Mouse (Mus musculus) lung, embryonic 16.5 days (tissue): ENCODE measurements around the gene Zzz3. TPM values are rescaled to one million over a fixed set of nuclear protein-coding genes. Genes with fewer than 3 reads are reported as not detected.

ENCODE experiments used
- polyA plus RNA-seq: library from polyadenylated mRNA; unstranded; fragments of >200 nt; fragmentation: Nextera tagmentation; extraction: Ambion mirVana; gene quantifications from 2 replicates; pipeline ENCODE4 v1.2.1, GENCODE M21; 2015

Gene Zzz3
- polyA plus RNA-seq, 1 experiment from 2014 or later = 42.3 TPM

Other genes starting within 250 kb of the Zzz3 start
- 12.3 and 13.4 TPM in 2 replicates for gene Gipc2, start 229.2 kb upstream of the Zzz3 start, polyA plus RNA-seq
- gene Dnajb4, start 185.2 kb upstream of the Zzz3 start, polyA plus RNA-seq = 44.0 and 44.8 TPM in 2 replicates
- 231 and 251 TPM in 2 replicates for gene Fubp1, start 185.1 kb upstream of the Zzz3 start, polyA plus RNA-seq
- 64.1 and 79.2 TPM in 2 replicates for gene Nexn, start 129.1 kb upstream of the Zzz3 start, polyA plus RNA-seq
- gene Miga1, start 55.1 kb upstream of the Zzz3 start, polyA plus RNA-seq = 14.7 and 15.7 TPM in 2 replicates
- gene Usp33, start 49.0 kb upstream of the Zzz3 start, polyA plus RNA-seq = 57.6 and 58.4 TPM in 2 replicates